Mouse (Mus musculus) layer of hippocampus, adult 11-12 months (tissue): ENCODE results near the gene Nkpd1.

Experiments
- DNase-seq: peaks from one replicate; pipeline ENCODE4 v3.0.0; 2022; ENCODE audit warnings: low spot score

Gene Nkpd1

DNA sequence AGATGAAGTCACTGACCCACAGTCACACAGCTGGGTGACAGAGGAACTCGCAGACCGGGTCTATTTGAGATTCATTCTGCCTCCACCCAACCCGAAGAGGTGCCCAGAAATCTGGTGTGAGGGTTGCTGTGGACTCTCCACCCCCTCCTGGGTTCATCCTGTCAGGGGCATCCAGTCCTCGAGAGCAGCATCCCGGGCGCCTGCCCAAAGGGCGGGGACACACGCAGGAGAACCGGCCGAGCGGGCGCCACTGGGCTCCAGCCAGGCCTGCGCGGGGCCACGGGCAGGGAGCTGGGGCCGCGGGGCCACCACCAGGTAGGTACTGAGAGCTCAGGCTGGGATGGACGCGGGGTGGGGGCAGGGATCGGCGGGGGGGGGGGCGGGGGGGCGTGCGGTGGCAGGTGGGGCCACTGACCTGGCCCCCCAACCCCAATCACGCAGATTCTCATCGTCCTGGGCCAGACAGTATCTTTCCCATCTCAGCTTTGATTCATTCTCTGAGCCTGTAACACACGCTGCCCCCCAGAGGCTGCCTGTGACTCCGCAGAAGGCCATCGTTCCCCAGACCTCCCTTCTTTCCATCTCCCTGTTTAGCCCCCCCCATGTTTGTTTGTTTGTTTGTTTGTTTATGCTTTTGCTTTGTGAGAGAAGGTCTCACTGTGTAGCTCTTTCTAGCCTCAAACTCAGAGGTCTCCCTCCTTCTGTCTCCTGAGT lies at the start of gene Nkpd1:
Gene Nkpd1 (plus strand): TSS at position 187 of the 714 bp plus-strand sequence.
- no peak for DNase-seq

DNA sequence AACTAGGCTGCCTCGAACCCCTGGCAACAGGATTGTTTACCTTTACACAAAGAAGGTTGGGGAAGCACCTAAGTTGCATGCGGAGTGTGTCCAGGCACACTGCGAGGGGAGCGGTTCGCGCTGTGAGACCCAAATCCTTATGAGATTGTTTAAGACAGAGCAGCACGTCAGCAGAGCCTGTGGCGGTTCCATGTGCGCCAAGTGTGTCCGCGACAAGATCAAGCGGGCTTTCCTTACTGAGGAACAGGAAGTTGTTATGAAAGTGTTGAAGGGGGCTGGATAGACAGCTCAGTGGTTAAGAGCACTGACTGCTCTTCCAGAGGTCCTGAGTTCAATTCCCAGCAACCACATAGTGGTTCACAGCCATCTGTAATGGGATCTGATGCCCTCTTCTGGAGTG lies 49.4 kb upstream of the Nkpd1 start:
- DNase-seq: no peak

GRCm38 (mm10) chr7:19469404-19469803 lies 48.2 kb upstream of the Nkpd1 start:
- no peak for DNase-seq

DNA sequence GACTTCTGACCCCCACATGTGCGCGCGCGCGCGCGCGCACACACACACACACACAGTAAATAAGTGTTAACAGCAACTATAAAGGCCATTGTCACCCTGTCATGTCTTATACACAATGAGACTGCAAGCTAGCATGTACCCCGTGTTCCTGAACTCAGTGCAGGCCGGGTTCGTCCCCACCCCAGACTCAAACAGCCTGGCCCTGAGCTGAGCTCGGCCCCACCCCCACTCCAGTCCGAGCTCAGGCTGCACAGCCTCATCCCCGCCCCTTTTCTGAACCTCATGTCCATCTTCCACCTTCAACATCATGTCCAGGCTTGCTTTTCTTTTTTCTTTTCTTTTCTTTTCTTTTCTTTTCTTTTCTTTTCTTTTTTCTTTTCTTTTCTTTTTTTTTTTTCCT lies 47.3 kb upstream of the Nkpd1 start:
- no peak for DNase-seq

GRCm38 (mm10) chr7:19472403-19472802 lies 45.2 kb upstream of the Nkpd1 start:
- DNase-seq: no peak

GRCm38 (mm10) chr7:19473875-19474443 lies 43.7 kb upstream of the Nkpd1 start:
- DNase-seq: peak; percentile 77

DNA sequence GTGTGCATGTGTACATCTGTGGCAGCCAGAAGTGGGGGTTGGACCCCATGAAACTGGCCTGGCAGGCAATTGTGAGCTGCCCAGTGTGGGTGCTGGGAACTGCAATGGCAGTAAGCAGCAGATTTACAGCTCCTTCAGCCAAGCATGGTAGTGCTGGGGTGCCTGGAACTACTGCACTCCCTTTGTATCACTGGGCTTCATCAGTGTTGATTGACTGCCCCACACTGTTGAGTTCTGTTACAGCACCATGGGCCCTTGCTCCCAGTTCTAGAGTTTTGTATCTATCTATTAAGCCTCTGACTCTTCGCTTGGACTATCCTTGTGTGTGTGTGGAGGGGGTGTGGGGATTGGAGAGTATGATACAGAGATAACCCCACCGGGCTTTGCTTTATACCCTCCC lies 40.6 kb upstream of the Nkpd1 start:
- DNase-seq: no peak

DNA sequence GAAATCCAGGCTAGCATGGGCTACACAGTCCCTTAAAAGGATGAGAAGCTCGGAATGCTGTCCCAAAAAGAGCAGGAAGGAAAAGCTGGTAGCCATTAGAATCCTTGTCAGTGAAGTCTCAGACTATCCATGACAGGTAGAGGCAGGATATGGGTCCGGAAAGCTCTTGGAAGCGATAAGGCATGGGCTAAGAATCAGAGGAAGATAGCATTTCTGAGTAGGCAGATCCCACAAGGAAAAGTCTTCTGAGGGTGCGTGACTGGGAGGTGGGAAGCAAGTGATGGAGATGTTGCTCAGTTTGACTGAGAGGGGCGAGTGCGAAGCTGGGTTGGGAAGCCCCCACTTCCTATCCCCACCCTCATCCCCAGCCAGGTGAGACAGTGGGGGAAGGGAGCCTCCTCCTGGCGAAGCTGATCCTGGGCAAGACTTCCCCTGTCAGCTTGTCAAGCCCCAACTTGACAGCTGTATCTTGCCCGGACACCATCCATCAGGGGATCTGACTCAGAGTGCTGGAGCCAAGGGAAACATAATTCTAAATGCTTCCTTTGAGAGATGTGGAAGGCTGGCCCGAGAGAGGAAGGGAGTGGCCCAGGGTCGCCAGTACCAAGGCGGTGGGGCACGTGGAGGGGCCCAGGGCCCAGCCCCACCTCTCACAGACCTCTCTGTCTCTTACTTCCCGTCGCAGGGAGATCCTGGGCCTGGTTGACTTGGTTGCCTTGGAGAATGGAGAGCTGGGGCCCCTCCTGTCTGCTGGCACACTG lies 39.8 kb upstream of the Nkpd1 start:
- DNase-seq: no peak

GRCm38 (mm10) chr7:19483281-19483680 lies 34.4 kb upstream of the Nkpd1 start:
- DNase-seq: no peak

DNA sequence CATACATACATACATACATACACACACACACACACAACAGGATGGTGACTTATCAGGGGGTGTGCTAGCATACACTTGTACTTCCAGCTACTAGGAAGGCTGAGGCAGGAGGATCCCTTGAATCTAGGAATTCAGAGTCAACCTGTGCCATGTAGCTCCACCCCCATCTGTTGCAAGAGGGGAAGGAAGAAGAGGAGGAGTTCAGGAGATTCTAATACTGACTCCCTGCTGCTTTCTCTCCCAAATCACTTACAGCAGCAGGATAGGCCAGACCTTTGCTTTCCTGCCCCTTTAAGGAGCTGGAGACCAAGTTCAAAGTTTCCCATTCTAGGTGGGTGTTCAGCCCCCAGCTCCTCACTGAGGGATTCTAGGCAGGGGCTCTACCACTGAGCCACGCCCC lies 32.1 kb upstream of the Nkpd1 start:
- DNase-seq: no peak

DNA sequence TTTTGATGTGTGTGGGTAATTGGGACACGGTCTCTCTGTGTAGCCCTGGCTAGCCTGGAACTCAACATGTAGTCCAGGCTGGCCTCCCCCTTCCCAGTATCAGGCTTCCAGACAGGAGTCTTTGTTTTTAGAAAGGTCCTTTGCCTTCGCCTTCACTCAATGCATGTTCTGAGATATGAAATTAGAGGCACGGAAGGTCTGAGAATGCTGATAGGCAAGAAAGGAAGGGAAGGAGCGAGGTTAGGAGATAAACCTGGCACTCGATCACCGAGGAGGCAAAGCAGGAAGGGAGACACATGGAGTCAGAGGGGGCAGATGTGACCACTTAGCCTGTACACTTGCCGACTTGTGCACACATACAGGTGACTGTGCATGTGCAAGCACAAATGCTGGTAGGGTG lies 31.1 kb upstream of the Nkpd1 start:
- DNase-seq: no peak

GRCm38 (mm10) chr7:19489525-19489924 lies 28.1 kb upstream of the Nkpd1 start:
- no peak for DNase-seq

GRCm38 (mm10) chr7:19491731-19492130 lies 25.9 kb upstream of the Nkpd1 start:
- DNase-seq: no peak

DNA sequence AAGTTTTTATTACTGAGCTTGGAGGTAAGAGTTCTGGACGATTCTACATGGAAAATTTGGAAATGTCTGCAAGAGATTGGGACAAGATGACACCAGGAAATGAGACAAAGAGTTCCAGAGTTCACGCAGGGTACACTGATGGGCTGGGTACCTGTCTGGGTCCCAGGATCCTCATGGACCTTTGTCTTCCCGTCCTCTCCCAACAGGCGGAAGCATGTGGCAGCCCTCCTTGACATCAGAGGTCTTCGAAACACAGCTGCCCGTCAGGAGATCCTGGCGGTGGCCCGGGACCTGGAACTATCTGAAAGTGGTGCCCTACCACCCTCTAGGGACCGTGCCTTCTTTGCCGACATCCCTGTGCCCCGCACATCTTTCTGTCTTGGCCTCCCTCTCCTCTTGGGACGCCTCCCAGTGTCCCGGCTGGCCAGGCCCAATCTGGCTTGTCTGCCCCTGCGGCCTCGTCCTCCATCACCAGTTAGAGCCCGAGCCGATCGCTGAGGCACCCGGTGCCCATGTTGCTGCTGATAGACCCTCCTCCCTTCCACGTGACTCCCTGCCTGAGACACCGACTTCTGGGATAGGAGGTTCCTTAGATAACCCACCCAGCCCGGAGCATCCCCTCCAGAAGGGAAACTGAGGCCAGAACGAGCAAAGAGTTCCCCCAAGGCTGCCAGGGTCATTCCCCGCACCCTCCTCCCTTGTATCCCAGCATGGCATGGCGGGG lies 22.7 kb upstream of the Nkpd1 start:
- no peak for DNase-seq

DNA sequence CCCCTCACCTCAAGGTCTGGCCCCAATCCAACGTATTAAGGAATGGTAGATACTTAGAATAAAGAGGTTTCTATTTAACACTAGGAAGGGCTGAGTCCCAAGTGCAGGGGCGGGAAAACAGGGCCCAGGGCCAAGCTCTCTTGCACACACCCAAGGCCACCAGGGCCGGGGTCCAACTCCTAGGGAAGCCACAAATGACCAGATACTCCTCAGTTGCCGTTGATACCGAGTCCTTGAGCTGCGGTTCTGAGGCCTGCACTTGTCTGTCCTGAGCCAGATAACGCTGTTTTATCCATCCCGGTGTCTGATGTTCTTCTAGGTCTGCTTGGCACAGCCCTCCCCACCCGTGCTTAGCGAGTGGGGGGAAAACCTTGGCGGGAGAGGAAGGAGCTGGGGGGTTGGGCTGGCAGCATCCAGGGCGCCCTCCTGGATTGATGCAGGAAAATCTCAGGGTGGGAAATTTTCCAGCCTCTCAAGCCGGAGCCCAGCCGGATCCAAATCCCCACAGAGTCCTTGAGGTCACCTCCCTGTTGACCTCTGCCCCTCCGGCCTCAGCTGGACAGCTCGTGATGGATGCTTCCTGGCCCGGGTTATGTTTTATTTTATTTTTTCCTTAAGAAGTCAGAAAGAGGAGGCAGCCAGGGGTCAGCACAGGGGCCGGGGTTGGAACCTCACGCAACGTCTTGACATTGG lies 22.0 kb upstream of the Nkpd1 start:
- no peak for DNase-seq

DNA sequence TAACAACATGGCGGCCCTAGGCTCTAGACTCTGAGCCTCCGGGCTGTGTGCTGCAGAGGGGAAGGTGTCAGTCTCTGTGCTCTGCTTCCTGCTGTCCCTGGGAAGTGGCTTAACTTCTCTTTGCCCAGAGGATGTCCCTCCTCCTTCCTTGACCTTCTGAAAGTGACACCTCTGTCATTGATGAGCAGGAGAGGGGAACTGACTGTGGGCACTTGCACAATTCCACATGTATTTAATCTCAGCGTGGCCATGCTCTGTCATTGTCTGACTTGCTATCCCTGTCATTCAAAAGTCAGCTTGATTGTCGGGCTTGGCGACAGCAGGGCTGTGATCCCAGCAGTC lies 21.5 kb upstream of the Nkpd1 start:
- no peak for DNase-seq

DNA sequence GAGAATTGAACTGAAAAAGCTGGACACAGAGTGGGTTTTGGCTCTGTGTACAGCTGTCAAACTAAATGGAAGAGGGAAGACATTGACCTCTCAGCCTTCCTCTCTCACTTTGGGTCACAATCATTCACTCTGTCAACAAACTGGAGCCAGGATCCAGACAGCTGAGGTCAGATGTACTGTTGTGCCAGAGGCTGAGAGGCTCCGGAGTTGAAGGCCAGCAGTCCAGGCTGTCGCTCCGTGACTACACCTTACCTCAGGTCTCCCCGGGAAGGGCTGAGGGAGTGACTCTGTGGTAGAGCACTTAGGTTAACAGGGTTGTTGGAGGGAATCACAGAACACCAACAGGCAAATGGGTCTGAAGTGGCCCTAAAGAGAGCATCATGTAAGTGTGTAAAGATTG lies 19.3 kb upstream of the Nkpd1 start:
- no peak for DNase-seq

DNA sequence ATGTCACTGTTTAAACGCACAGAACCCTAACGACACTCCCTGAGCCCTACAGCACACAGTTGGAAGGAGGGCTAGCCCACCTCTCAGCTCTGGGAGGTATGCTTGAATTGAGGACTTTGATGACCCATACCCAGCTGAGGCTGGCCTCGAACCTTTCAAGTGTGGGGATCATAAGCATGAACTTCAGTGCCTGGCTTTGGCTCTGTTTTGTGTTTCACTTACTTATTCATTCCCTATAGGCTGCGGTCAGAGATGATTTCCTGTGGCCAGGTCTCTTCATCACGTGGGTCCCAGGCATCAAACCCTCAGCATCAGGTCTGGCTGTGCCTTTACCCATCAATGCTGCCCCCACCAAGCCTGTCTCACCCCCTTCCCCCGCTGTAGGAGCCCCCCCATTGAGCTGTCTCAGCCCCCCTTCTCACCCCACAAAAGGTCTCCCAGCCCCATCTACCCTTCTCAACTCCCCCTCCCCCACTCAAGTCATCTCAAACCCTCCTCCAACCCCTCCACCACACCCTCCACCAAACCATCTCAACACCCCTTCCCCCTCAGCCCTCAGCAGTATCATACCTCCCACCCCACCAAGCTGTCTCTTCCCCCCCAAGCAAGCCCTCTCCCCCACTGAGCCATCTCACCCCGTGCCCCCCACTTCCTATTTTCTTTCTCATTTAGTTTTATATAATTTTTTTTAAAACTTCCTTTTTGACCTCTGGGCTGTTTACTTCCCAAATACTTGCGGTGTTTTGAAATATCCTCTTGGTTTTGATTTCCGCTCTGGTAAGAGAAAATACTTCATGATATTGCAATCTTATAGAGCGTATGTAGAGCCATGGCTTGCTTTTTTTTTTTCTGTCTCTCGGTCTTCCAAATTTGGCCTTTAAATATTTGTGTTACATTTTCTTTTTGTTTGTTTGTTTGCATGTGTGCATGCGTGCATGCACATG lies 16.9 kb upstream of the Nkpd1 start:
- DNase-seq: no peak

GRCm38 (mm10) chr7:19501658-19502057 lies 16.0 kb upstream of the Nkpd1 start:
- DNase-seq: no peak

GRCm38 (mm10) chr7:19503481-19504068 lies 14.1 kb upstream of the Nkpd1 start:
- no peak for DNase-seq

- no peak for DNase-seq
Observed at GRCm38 (mm10) chr7:19506326-19506725, 11.3 kb upstream of the Nkpd1 start.
